Mouse (Mus musculus) heart, adult 9 months (tissue): ENCODE data around the gene Olfr146.

Experiments
- DNase-seq, 2 experiments: peaks; one replicate each; pipeline ENCODE4 v3.0.0; 2022; ENCODE audit warnings: low spot score in 2 of 2

The Olfr146 gene

DNA sequence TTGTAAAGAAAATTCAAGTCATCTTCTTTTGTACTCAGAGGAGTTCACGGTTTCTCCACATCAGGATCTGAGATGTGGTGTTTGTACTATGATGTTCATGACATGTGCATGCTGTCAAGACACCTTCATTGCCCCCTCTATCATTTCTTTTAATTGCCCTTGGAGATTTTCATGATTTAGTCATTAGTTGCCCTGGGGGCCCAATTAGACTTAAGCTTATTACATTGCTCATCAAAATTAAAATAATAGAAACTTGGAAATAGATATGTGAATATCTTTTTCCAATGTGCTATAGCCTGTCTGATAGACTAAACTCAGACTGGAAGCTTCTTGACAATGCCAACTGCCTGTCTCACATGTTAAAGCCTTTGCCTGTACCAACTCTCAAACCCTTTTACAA lies at the start of gene Olfr146:
Gene Olfr146 (minus strand): TSS at position 101 of the 400 bp plus-strand sequence.
- DNase-seq: no peak

DNA sequence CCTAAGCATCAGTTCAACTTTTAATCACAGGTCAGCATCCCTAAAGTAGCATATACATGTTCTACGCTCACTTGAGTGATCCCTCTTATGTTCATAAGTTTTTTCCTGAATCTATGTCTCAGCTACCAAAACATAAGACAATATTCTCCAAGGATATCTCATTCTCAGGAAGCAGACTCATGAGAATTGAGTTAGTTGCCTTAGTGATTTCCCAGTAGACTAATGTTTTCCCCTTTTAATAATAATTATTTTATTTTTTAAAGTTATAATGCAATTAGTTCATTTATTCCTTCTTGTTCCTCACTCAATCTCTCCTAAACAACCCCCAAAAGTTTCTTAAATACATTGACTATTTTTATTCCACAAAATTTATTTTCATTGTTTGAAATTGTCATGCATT lies 41.7 kb upstream of the Olfr146 start, which contains the start of gene Olfr937:
Gene Olfr937 (minus strand): TSS at position 101 of the 400 bp plus-strand sequence.
- no peak for DNase-seq

- no peak for DNase-seq
These were observed 23.6 kb downstream of the Olfr146 start, which contains the start of gene Olfr935 for GRCm38 (mm10) chr9:38999583-38999982. TSS of gene Olfr935 (minus strand) at chr9:38999683.

- no peak for DNase-seq
These were observed 35.0 kb downstream of the Olfr146 start, which contains the start of gene Olfr934 for GRCm38 (mm10) chr9:38988215-38988614. TSS of gene Olfr934 (minus strand) at chr9:38988315.

GRCm38 (mm10) chr9:38972013-38972412 lies 51.2 kb downstream of the Olfr146 start, which contains the start of gene Olfr933:
TSS of gene Olfr933 (plus strand) at chr9:38972313.
- no peak for DNase-seq
